Mouse (Mus musculus): ENCODE measurements around the gene Ppp2r1a.

Gene Ppp2r1a

DNA sequence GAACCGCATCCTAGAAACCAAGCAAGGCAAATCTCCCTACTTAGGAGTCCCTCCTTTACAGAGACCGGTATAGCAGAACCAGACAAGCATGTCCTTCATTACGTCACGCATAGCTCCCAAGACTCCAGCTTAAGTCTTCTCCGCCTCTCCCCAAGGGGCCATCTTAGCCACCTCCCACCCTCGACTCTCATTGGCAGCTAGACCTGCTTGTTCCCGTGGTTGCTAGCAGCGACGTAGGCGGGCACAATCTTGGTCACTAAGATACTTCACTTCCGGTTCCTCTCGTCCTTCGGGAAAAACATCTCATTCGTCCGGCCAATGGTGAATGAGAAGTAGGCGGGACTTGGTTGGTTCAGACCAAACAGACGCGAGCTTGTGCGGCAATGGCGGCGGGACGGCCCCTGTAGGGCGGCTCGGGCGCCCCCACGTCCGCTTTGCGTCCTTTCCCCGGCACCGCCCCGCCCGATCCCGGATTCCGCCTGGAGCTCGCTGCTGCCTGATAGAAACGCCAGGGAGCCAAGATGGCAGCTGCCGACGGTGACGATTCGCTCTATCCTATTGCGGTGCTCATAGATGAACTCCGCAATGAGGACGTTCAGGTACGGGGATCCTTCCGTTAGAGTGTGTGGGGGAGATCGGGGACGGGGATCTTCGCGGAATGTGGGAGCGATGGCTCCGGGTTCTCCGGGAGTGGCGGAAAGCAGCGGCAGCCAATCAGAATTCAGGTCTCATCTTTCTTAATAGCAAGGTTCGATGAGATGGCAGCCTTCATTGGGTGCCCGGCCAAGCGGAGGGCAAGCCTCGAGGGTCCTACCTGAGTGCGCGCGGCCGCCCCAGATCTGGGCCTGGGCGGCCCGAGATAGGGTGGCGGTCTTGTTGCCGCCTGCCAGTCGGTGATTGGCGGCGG lies at the start of gene Ppp2r1a:
Gene Ppp2r1a (plus strand): TSS at position 327 of the 907 bp plus-strand sequence.
- DNase-seq (ENCODE audit: low read depth, low spot score), result peak; percentile 99

DNA sequence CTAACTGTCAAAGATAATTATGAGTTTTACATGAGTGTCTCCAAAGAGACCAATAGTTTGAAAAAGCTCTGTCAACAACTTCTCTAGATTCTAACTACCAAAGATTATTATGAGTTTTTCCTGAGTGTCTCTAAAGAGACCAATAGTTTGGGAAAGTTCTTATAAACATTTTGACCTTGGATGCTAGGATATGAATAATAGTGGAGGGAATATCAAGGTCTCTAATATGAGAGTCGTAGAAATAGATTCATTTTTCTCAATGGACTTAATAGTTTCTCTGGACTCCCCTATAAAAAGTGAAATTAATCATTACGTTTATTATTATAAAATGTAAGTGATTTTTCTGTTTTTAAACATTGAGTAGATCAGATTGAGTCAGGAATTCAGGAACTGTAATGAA lies 40.1 kb upstream of the Ppp2r1a start, which contains the start of gene Vmn1r231:
Gene Vmn1r231 (minus strand): TSS at position 101 of the 400 bp plus-strand sequence.
- DNase-seq (ENCODE audit: low read depth, low spot score), result no peak

DNA sequence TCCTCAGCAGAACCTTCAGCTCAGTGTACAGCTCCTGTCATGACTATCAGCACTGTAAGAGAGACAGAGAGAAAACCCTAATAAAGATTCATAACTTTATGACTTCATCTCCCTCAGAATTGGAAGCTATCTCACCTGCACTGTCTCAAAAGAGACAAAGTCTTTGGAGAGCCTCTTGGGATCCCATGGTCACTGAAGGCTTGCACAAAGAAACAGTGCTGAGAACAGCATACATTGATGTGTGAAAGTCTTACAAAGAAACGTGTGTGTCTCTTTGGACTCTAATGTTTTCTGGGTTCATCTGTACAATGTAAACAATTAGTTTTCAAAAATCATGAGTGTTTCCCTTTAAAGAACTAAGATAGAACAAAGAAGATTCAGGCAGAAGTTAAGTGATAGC lies 25.5 kb upstream of the Ppp2r1a start, which contains the start of gene Vmn1r232:
Gene Vmn1r232 (minus strand): TSS at position 101 of the 400 bp plus-strand sequence.
- no peak for DNase-seq (ENCODE audit: low read depth, low spot score)

DNA sequence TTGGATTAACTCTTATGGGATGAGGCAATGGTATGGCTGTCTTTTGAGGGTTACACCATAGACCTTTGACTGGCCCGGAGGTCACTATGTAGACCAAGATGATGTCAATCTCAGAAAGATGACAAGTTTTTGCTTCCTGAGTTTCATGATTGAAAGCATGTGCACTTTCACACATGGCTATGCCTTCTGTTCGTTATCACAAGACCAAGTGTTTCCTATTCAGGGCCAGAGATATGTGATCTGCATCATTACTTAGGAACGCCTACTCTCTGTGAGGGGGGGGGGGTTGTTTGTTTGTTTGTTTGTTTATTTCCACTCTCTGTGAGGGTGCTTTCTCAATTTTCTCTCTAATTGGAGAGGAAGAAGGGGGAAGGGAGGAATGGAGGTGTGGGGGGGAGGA lies 885 bp upstream of the Ppp2r1a start:
- no peak for DNase-seq (ENCODE audit: low read depth, low spot score)

DNA sequence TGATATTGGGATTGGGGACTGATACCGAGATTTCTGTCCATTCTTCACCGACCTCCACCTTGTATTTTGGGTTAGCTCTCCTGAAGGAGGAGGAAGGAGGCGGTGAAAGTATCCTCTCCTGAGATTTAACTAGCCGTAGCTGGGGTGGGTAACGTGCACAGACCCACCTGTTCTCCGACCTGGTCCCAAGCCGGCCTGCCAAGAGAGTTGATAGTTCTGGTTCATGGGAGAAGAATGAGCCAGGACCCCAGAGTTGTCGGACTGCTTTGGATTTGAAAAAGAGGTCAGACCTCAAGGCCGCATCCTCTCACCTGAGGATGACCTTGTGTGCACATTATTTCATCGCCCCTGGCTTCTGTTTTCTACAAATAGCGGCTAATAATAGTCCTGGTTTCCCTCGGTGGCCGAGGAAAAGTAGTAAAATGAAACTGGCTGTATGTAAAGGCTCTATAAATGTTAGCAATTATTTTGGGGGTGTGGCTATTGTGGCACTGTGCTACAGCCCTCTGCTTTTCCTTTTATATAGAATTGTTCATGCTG lies 985 bp downstream of the Ppp2r1a start:
- DNase-seq (ENCODE audit: low read depth, low spot score), result no peak

DNA sequence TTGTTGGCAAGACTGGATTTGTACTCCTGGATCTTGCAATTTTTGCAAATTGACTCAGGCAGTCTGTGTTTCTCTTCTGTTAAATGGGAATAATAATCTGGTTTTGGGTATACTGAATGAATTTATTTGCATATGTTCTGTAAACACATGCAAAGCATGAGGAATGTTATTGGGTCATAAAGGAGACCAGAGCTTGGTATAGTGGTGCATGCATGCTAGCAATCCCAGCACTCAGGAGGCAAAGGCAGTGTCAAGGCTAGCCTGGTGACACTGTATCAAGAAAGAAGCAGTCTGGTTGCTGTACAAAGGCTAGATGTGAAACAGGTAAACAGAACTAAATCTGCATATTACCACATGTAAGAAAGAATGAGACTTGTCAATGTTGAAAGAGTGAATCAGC lies 1.5 kb downstream of the Ppp2r1a start:
- DNase-seq (ENCODE audit: low read depth, low spot score), result no peak

DNA sequence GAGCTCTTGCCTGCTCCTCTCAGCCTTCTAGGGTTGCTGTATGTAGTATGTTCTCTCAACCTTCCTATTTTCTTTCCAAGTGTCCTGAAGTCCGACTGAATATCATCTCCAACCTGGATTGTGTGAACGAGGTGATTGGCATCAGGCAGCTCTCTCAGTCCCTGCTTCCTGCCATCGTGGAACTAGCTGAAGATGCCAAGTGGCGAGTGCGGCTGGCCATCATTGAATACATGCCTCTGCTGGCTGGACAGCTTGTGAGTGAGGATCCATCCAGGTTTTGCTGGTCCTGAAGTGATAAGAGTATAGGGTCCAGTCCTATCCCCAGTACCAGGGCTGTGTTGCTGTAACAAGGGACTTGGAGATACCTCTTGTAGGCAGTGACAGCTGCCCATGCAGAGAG lies 15.3 kb downstream of the Ppp2r1a start:
- no peak for DNase-seq (ENCODE audit: low read depth, low spot score)

DNA sequence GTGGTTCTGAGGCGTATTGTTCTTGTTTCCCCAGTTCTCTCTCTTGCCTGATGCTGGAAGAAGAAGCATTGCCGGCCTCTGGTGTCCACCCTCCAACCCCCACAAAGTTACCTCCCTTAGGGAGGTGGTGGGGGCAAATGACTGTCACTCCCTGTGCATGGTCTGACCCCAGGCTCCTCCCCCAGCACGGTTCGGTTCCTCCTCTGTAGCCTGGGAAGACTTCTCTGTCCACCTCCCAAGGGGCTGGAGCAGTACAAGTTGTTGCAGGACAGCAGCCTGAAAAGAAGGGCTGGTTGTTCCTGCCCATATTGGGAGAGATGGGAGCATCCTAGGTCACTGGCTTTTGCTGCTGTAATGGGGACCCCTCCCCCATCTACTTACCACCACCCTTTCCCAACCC lies 20.3 kb downstream of the Ppp2r1a start:
- no peak for DNase-seq (ENCODE audit: low read depth, low spot score)

DNA sequence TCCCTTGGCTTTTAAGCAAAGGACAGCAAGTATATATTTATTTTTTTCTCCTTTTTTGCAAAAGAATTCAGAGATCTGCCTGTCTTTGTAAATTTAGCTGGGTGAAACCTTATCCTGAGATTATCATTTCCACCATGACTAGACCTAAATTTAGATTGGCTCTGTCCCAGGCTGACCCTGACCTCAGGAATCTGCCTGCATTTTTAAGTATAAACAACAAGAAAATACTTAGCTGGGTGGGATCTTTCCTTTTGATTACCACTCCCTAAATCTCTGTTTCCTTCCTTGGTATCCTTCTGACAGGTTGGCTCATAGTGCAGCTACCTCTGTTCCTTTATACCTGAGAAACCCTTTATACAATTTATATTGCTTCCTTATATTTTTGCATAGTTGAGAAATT lies 21.6 kb downstream of the Ppp2r1a start:
- no peak for DNase-seq (ENCODE audit: low read depth, low spot score)

DNA sequence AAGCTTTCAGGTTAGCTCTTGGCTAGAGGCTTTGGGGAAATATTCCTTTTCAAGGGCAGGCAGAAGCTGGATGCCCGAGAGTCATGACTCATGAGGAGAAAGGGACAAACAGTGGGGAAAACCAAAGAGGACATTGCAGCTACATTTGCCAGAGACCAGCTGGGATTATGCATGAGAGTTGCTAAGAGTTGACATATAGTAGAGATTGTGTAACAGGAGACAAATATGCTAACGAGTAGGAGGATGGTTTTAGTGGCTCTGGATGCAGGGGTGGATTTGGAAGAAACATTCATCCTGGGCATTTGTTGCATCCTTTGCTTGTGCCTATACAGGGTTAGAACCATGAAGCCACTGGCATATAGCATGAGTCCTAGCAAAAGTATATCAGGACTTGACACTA lies 48.6 kb downstream of the Ppp2r1a start:
- no peak for DNase-seq (ENCODE audit: low read depth, low spot score)

DNA sequence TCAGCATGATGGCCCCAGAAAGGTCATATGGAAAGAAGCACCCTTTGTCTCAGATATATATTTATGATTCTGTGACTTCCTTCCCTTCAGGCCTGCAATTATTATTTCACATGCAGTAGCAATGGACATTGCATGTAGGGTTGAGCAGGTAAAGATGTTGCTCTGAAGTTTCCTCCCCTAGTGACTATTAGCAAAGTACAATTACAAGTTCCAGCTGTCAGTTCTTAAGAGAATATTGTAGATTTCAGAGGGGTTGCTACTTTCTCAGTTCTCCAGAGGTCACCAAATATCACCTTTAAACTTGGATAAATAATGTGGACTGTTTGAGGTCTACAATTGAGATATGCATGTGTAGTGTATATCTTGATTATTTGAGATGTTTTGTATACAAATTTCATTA lies 51.3 kb downstream of the Ppp2r1a start, which contains the start of gene Vmn1r233:
Gene Vmn1r233 (minus strand): TSS at position 101 of the 400 bp plus-strand sequence.
- DNase-seq (ENCODE audit: low read depth, low spot score), result no peak

DNA sequence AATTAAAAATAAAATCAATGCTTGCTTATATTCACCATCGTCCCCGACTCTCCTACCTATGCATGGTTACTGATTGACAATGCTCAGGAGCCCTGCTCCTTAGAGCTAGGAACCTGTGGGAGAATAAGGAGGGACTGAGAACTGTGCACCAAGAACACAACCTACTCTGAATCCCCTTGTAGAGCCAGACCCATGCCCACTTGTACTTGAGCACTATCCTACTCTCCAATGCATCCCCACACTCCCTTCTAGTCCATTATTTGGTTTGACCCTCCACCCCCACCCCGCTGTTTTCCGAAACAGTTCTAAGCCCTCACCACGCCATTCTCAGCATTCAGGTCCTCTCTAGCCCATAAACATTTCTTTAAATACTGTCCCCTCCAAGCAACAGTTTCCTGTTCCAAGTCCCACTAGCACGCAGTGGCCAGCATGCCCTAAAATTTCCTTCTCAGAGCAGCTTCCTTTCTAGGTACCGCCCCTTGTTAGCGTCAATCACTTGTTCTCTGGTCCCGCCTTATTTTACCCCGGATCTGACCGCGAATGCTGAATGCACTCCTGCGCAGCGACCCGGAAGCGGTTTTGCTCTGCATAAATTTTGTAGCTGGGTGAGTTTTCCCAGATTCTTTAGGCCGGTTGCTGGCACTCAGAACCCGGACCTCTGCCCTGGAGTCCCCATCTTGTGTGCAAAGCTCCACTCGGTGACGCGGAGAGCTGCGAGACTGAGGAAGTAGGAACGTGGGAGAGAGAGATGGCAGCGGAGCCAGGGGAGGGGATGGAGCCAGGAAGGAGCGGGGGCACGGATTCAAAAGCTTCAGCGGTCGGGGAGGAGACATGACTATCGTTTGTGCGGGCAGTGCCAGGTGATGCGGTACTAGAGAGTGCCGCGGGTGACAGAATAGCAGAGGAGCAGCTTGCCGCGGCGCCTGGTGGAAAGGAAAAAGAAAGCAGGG lies 63.5 kb downstream of the Ppp2r1a start, which contains the start of gene Zfp160:
Gene Zfp160 (plus strand): TSS at position 522 of the 950 bp plus-strand sequence.
- peak; percentile 93 for DNase-seq (ENCODE audit: low read depth, low spot score)

DNA sequence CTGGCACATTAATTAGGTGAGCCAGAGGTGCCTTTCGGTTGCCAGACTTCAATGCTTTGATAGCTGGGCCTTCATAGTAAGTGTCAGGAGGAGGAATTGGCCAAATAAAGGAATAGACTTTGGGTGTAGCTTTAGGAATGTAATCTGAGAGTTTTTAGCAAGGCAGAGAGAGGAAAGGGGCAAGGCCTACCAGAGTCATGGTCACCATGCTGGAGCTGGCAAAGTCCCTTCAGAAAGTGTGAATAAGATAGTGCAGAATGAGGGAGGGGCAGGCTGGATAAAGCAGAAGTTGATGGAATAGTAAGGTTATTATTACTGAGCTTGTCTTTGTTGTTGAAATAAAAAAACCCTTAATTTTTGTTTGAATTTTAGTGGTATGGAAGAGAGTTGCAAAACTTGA lies 64.6 kb downstream of the Ppp2r1a start:
- no peak for DNase-seq (ENCODE audit: low read depth, low spot score)

All from ZHBTc4 (cell line).